Mouse (Mus musculus): Measurements from ENCODE around the gene Elavl1. TPM values are rescaled to one million over a fixed set of nuclear protein-coding genes. Genes with fewer than 3 reads are reported as not detected.
A peak's percentile ranks its signal among the peaks of the same experiment; 100 is the strongest.

Gene Elavl1
- polyA plus RNA-seq, 1 experiment from 2014 or later = 213 TPM

- 85% methylated on average over 3 of the region's 3 CpGs for WGBS
- H3K27me3 ChIP-seq = no peaks in the 10 kb centered on the region
- H3K36me3 ChIP-seq = no peaks in the 10 kb centered on the region
- H3K9ac ChIP-seq = no peak overlapping the region
- ATAC-seq (ENCODE audit: insufficient number of reproducible peaks, low FRiP score, low TSS enrichment, low read depth) = no peak
- no peaks in the 10 kb centered on the region for H3K9me3 ChIP-seq (replicated peaks)
- no peak overlapping the region for H3K27ac ChIP-seq (replicated peaks)
- H3K4me2 ChIP-seq (replicated peaks) = no peak overlapping the region
- peaks cover 4% of the 10 kb centered on the region; the same call in 1 of the 2 replicates for H3K4me1 ChIP-seq
- no peak overlapping the region for H3K4me3 ChIP-seq (replicated peaks)
Measured at GRCm38 (mm10) chr8:4350618-4351017, 25.4 kb upstream of the Elavl1 start.

GRCm38 (mm10) chr8:4349335-4349734 lies 24.1 kb upstream of the Elavl1 start:
- Histone ChIP-seq H3K4me1 (peaks cover 4% of the 10 kb centered on the region; the same call in 1 of the 2 replicates), H3K9me3 (replicated peaks) (no peaks in the 10 kb centered on the region), H3K4me2 (replicated peaks) (no peak overlapping the region), H3K9ac (no peak overlapping the region), H3K27ac (replicated peaks) (no peak overlapping the region), H3K27me3 (no peaks in the 10 kb centered on the region), H3K36me3 (no peaks in the 10 kb centered on the region), H3K4me3 (replicated peaks) (no peak overlapping the region)
- no peak for ATAC-seq (ENCODE audit: insufficient number of reproducible peaks, low FRiP score, low TSS enrichment, low read depth)
- WGBS = 45% methylated on average over 1 of the region's 1 CpGs

- Histone ChIP-seq H3K9me3 (replicated peaks) (no peaks in the 10 kb centered on the region), H3K4me2 (replicated peaks) (peak overlapping the region; percentile 21; the same call in 1 of the 2 replicates), H3K4me1 (peaks cover 4% of the 10 kb centered on the region; the same call in 1 of the 2 replicates), H3K9ac (no peak overlapping the region), H3K27me3 (no peaks in the 10 kb centered on the region), H3K36me3 (no peaks in the 10 kb centered on the region), H3K27ac (replicated peaks) (no peak overlapping the region), H3K4me3 (replicated peaks) (no peak overlapping the region)
- ATAC-seq (ENCODE audit: insufficient number of reproducible peaks, low FRiP score, low TSS enrichment, low read depth) = no peak
- WGBS = 29% methylated on average over 12 of the region's 12 CpGs
Measured at GRCm38 (mm10) chr8:4348275-4348674, 23.1 kb upstream of the Elavl1 start.

GRCm38 (mm10) chr8:4347661-4348060 lies 22.4 kb upstream of the Elavl1 start:
- Histone ChIP-seq H3K9ac (no peak overlapping the region), H3K9me3 (replicated peaks) (no peaks in the 10 kb centered on the region), H3K4me2 (replicated peaks) (peak overlapping the region; percentile 21; the same call in 1 of the 2 replicates), H3K27me3 (no peaks in the 10 kb centered on the region), H3K27ac (replicated peaks) (no peak overlapping the region), H3K4me3 (replicated peaks) (no peak overlapping the region), H3K4me1 (peaks cover 4% of the 10 kb centered on the region; the same call in 1 of the 2 replicates), H3K36me3 (no peaks in the 10 kb centered on the region)
- ATAC-seq (ENCODE audit: insufficient number of reproducible peaks, low FRiP score, low TSS enrichment, low read depth) = no peak
- WGBS = 46% methylated on average over 7 of the region's 7 CpGs

GRCm38 (mm10) chr8:4340207-4340606 lies 15.0 kb upstream of the Elavl1 start:
- H3K4me1 ChIP-seq = no peaks in the 10 kb centered on the region
- H3K27ac ChIP-seq (replicated peaks) = no peak overlapping the region
- no peaks in the 10 kb centered on the region for H3K27me3 ChIP-seq
- H3K4me2 ChIP-seq (replicated peaks) = no peak overlapping the region
- ATAC-seq (ENCODE audit: insufficient number of reproducible peaks, low FRiP score, low TSS enrichment, low read depth) = no peak
- H3K9me3 ChIP-seq (replicated peaks) = no peaks in the 10 kb centered on the region
- peaks cover 41% of the 10 kb centered on the region for H3K36me3 ChIP-seq
- 35% methylated on average over 3 of the region's 3 CpGs for WGBS
- H3K9ac ChIP-seq = no peak overlapping the region
- no peak overlapping the region for H3K4me3 ChIP-seq (replicated peaks)

- no peak overlapping the region for H3K4me2 ChIP-seq (replicated peaks)
- no peaks in the 10 kb centered on the region for H3K27me3 ChIP-seq
- no peaks in the 10 kb centered on the region for H3K9me3 ChIP-seq (replicated peaks)
- no peak overlapping the region for H3K27ac ChIP-seq (replicated peaks)
- H3K4me3 ChIP-seq (replicated peaks) = no peak overlapping the region
- peaks cover 77% of the 10 kb centered on the region for H3K36me3 ChIP-seq
- H3K4me1 ChIP-seq = no peaks in the 10 kb centered on the region
- H3K9ac ChIP-seq = no peak overlapping the region
- 84% methylated on average over 2 of the region's 2 CpGs for WGBS
- ATAC-seq (ENCODE audit: insufficient number of reproducible peaks, low FRiP score, low TSS enrichment, low read depth) = no peak
Measured at GRCm38 (mm10) chr8:4335678-4336077, 10.5 kb upstream of the Elavl1 start.

- Histone ChIP-seq H3K36me3 (peaks cover 88% of the 10 kb centered on the region), H3K27ac (replicated peaks) (no peak overlapping the region), H3K27me3 (no peaks in the 10 kb centered on the region), H3K9me3 (replicated peaks) (no peaks in the 10 kb centered on the region), H3K4me3 (replicated peaks) (no peak overlapping the region), H3K4me1 (no peaks in the 10 kb centered on the region), H3K9ac (no peak overlapping the region), H3K4me2 (replicated peaks) (no peak overlapping the region)
- WGBS = 94% methylated on average over 1 of the region's 1 CpGs
- no peak for ATAC-seq (ENCODE audit: insufficient number of reproducible peaks, low FRiP score, low TSS enrichment, low read depth)
Measured at GRCm38 (mm10) chr8:4333966-4334365, 8.8 kb upstream of the Elavl1 start.

GRCm38 (mm10) chr8:4329000-4329399 lies 3.8 kb upstream of the Elavl1 start:
- Histone ChIP-seq H3K4me1 (peaks cover 6% of the 10 kb centered on the region), H3K4me2 (replicated peaks) (no peak overlapping the region), H3K27me3 (no peaks in the 10 kb centered on the region), H3K4me3 (replicated peaks) (no peak overlapping the region), H3K27ac (replicated peaks) (no peak overlapping the region), H3K36me3 (peaks cover 61% of the 10 kb centered on the region), H3K9me3 (replicated peaks) (no peaks in the 10 kb centered on the region), H3K9ac (no peak overlapping the region)
- 88% methylated on average over 5 of the region's 5 CpGs for WGBS
- no peak for ATAC-seq (ENCODE audit: insufficient number of reproducible peaks, low FRiP score, low TSS enrichment, low read depth)

GRCm38 (mm10) chr8:4325751-4326036 lies 481 bp upstream of the Elavl1 start:
- 40% methylated on average over 7 of the region's 7 CpGs for WGBS
- H3K4me3 ChIP-seq (replicated peaks) = peak overlapping the region; percentile 96
- peak overlapping the region; percentile 71 for H3K4me2 ChIP-seq (replicated peaks)
- H3K9ac ChIP-seq = peak overlapping the region; percentile 65
- H3K4me1 ChIP-seq = peaks cover 31% of the 10 kb centered on the region
- H3K9me3 ChIP-seq (replicated peaks) = no peaks in the 10 kb centered on the region
- no peaks in the 10 kb centered on the region for H3K27me3 ChIP-seq
- peak overlapping the region; percentile 91; the same call in 1 of the 2 replicates for H3K27ac ChIP-seq (replicated peaks)
- ATAC-seq (ENCODE audit: insufficient number of reproducible peaks, low FRiP score, low TSS enrichment, low read depth) = no peak
- peaks cover 44% of the 10 kb centered on the region for H3K36me3 ChIP-seq

GRCm38 (mm10) chr8:4324525-4324924 lies 688 bp downstream of the Elavl1 start:
- Histone ChIP-seq H3K27ac (replicated peaks) (peak overlapping the region; percentile 86), H3K36me3 (peaks cover 40% of the 10 kb centered on the region), H3K9me3 (replicated peaks) (no peaks in the 10 kb centered on the region), H3K27me3 (no peaks in the 10 kb centered on the region), H3K9ac (peak overlapping the region; percentile 92), H3K4me1 (peaks cover 36% of the 10 kb centered on the region), H3K4me2 (replicated peaks) (peak overlapping the region; percentile 89), H3K4me3 (replicated peaks) (peak overlapping the region; percentile 96)
- WGBS = under 1% methylated on average over 42 of the region's 42 CpGs
- peak; percentile 66 for ATAC-seq (ENCODE audit: insufficient number of reproducible peaks, low FRiP score, low TSS enrichment, low read depth)

- H3K27ac ChIP-seq (replicated peaks) = no peak overlapping the region
- peak overlapping the region; percentile 96 for H3K4me3 ChIP-seq (replicated peaks)
- peak overlapping the region; percentile 92 for H3K9ac ChIP-seq
- 1% methylated on average over 6 of the region's 6 CpGs for WGBS
- H3K9me3 ChIP-seq (replicated peaks) = no peaks in the 10 kb centered on the region
- peaks cover 34% of the 10 kb centered on the region for H3K36me3 ChIP-seq
- H3K4me2 ChIP-seq (replicated peaks) = peak overlapping the region; percentile 89
- ATAC-seq (ENCODE audit: insufficient number of reproducible peaks, low FRiP score, low TSS enrichment, low read depth) = no peak
- H3K27me3 ChIP-seq = no peaks in the 10 kb centered on the region
- peaks cover 38% of the 10 kb centered on the region for H3K4me1 ChIP-seq
Measured at GRCm38 (mm10) chr8:4323917-4324316, 1.3 kb downstream of the Elavl1 start.

- Histone ChIP-seq H3K4me2 (replicated peaks) (0 out of 2 replicates have a peak overlapping the region, but pooled peaks have one; percentile 89), H3K9me3 (replicated peaks) (no peaks in the 10 kb centered on the region), H3K36me3 (peaks cover 20% of the 10 kb centered on the region), H3K9ac (no peak overlapping the region), H3K4me3 (replicated peaks) (0 out of 2 replicates have a peak overlapping the region, but pooled peaks have one; percentile 7), H3K27ac (replicated peaks) (no peak overlapping the region), H3K27me3 (no peaks in the 10 kb centered on the region), H3K4me1 (peaks cover 41% of the 10 kb centered on the region)
- ATAC-seq (ENCODE audit: insufficient number of reproducible peaks, low FRiP score, low TSS enrichment, low read depth) = no peak
- 29% methylated on average over 2 of the region's 2 CpGs for WGBS
Measured at GRCm38 (mm10) chr8:4322470-4322869, 2.7 kb downstream of the Elavl1 start.

All from embryonic facial prominence, embryonic 15.5 days (tissue).